Mouse (Mus musculus) E14TG2a.4 (cell line): ENCODE results near the gene A030003K21Rik.

Experiments used
- CTCF ChIP-seq: conservative IDR thresholded peaks from 2 replicates; pipeline ENCODE4 v1.5.1; 2014; ENCODE audit warnings: low read length
- POU5F1 ChIP-seq: IDR thresholded peaks from 2 replicates; pipeline ENCODE4 v1.6.1; 2014; ENCODE audit warnings: low read length, borderline replicate concordance

GRCm38 (mm10) chr1:82959870-82960385 lies 16.7 kb upstream of the A030003K21Rik start, which contains the start of gene Gm47955:
- 0 out of 2 replicates have a peak, but pooled peaks have one; percentile 17 for TF ChIP-seq CTCF
- TF ChIP-seq POU5F1: no peak
